Mouse (Mus musculus) c-Kit-positive CD71-positive TER-119-negative erythroid progenitor cells, embryonic 14.5 days (primary cell): ENCODE results near the gene Ube2t.

Experiments
- DNase-seq: peaks from one replicate; pipeline ENCODE4 v3.0.0-alpha.2; 2013; ENCODE audit warnings: low read depth

Ube2t gene

DNA sequence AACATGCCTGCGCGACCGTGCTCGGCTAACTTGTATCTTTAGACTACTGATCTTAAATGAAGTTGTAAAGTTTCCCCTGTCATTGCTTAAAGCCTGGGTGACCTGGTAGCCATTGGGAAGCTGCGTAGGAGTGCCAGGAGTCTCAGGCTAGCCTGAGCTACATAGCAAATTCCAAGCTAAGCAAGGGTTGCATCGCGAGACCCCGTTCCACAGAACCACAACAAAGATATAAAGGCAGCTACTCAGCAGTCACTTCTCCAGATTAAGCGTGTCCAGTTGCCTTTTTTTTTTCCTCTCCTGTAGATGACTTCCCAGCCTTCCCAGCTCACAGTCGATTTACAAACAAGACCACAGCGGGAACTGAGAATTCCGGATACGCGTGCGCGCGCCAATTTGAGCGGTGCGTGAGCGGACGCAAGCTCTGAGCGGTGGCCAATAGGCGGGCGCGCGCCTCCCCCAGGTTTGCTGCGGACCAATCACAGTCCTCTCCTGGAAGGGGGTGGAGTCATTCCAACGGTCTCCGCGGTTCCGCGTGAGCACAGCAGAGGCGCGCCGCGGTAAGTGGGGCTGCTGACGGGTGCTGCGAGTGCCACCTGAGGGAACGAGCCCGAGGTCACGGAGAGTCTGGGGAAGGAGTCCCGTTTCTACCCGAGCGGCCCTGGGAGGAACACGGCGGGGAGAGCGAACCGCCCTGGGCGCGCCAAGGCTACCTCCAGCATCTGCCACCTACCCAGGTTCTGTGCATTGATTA, at the start of gene Ube2t:
Gene Ube2t, plus strand, starts transcription at position 513 of the 751 bp plus-strand sequence.
- peak; percentile 89 for DNase-seq

DNA sequence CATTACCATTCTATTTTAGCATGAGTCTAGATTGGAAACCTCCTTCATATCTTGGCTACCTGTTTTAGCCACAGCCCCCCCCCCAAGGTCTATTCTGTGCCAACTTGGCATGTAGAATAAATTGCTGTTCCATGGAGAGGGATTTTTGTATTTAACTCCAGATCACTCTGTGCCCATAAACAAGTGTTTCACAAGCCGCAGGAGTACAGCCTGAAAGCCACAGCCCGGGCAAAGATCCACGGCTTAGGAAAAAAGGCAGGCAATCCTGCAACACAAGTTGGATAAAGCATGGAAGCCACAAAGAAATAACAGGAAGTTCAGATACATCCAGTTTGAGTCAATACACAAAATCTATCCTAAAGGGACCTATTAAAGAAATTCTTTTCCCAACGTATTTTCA, 48.8 kb upstream of the Ube2t start:
- DNase-seq = no peak

GRCm38 (mm10) chr1:134915421-134915820, 46.9 kb upstream of the Ube2t start:
- no peak for DNase-seq

- no peak for DNase-seq
Observed at GRCm38 (mm10) chr1:134919010-134919409, 43.4 kb upstream of the Ube2t start.

DNA sequence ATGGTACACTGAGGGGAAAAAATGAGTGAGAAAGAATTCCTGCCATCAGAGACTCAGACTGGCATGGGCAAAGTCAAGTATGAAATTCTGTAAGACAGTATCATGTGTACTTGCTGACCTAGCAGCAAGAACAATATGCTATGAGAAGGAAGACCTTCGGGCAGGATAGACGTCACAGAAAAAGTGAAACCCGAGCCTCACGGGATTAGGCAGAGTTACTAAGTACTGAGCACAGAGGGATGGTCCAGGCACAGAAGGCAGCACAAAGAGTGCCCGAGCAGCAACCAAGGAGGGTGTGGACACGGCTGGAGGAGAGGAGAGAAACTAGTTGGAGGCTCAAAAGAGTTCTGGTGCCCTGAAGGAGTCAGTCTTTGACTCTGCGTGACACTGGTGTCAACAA, 29.9 kb upstream of the Ube2t start:
- DNase-seq = no peak

DNA sequence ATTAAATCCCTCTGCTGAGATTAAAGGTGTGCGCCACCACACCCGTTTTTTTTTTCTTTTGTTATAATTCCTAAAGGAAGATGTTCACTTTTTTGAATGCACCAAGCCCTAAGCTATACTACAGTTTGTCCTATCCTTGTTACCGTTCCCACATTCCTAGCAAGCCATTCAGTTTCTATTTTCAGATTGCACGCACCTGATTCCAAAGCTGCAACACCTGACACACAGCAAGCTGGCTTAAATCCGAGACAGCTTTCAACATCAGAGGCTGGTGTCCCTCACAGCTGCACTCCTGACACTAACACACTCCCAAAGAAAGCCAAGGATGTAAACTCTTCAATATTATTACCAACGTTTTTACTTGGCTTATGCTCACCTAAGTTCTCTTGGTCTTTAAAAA, 26.0 kb upstream of the Ube2t start:
- no peak for DNase-seq

- no peak for DNase-seq
Observed at GRCm38 (mm10) chr1:134938233-134938632, 24.1 kb upstream of the Ube2t start.

GRCm38 (mm10) chr1:134940863-134941262, 21.5 kb upstream of the Ube2t start:
- no peak for DNase-seq

DNA sequence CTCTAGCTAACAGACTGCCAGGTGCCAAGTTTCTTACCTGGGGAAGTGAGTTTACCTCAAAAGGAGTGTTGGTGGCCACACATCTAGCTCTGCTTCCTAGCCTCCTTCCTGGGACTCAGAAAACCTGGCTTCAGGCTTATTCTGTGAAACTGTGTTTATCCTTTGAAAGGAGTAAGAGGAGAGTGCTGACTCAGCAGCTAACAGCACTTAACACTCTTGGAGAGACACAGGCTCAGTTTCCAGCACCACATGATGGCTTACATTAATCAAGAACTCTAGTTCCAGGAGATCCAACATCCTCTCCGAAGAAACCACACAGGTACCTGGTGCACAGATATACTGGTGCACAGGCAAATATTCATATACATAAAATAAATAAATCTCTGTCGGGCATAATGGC, 19.5 kb upstream of the Ube2t start:
- no peak for DNase-seq

- DNase-seq = no peak
Observed at GRCm38 (mm10) chr1:134947590-134947989, 14.8 kb upstream of the Ube2t start.

DNA sequence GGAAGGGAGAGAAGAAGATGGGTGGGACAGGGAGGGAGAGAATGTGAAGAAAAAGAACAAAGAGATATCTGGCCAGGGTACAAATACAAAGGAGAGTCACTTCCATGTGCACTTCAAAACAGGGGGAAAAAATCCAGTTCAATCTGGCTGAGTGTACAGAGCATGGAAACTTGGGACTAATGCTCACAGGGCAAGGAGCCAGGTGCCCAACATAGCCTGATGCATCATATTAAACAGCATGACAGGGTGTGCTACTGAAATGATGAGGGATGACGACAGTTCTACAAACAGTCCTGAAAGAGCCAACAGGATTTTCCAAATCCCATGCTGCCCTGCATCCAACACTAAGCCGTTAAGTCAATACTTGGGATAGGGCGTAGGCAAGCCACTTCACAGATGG, 12.4 kb upstream of the Ube2t start:
- no peak for DNase-seq

- no peak for DNase-seq
Observed at GRCm38 (mm10) chr1:134955050-134955636, 7.2 kb upstream of the Ube2t start.

- peak; percentile 89 for DNase-seq
Observed at GRCm38 (mm10) chr1:134955637-134956176, 6.7 kb upstream of the Ube2t start, which contains the start of gene Ppp1r12b. Gene Ppp1r12b (minus strand): TSS chr1:134955942.

DNA sequence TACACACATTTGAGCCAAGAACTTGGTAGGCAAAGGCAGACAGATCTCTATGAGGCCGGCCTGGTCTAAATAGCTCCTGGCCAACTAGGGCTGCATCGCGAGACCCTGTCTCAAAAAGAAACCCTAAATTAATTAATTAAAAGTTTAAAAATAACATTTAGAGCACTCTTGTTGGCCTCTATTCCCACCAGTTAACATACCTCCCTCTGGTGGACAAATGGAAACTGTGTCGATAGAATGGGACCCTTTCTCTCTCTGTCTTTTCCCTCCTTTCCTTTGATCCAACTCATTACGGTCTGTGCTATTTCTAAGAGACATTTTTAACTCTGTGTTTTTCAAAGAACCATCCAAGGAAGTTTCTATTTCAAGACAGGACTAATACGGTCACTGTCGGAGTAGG, 1.7 kb upstream of the Ube2t start:
- peak; percentile 28 for DNase-seq

- DNase-seq = peak; percentile 33
Observed at GRCm38 (mm10) chr1:134962821-134963220, 456 bp downstream of the Ube2t start.

- DNase-seq = no peak
Observed at GRCm38 (mm10) chr1:134965430-134965829, 3.1 kb downstream of the Ube2t start.

DNA sequence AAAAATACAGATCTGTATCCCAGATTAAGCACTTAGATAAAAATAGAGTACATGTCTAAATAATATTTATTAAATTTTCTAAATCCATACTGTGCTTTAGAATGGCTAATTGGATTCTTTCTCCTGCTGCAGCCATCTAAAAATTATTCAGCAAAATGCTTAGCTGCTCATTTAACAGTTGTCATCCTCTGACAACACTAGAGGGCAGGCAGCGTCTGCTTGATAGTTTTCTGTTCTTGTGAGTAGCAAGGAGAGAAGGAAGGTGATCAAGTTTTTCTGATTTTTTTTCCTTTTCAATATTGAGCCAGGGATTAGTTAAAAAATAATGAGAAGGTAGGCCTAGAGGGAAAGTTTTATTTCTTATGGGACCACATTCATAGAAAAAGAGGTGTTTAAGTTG, 10.6 kb downstream of the Ube2t start:
- no peak for DNase-seq

DNA sequence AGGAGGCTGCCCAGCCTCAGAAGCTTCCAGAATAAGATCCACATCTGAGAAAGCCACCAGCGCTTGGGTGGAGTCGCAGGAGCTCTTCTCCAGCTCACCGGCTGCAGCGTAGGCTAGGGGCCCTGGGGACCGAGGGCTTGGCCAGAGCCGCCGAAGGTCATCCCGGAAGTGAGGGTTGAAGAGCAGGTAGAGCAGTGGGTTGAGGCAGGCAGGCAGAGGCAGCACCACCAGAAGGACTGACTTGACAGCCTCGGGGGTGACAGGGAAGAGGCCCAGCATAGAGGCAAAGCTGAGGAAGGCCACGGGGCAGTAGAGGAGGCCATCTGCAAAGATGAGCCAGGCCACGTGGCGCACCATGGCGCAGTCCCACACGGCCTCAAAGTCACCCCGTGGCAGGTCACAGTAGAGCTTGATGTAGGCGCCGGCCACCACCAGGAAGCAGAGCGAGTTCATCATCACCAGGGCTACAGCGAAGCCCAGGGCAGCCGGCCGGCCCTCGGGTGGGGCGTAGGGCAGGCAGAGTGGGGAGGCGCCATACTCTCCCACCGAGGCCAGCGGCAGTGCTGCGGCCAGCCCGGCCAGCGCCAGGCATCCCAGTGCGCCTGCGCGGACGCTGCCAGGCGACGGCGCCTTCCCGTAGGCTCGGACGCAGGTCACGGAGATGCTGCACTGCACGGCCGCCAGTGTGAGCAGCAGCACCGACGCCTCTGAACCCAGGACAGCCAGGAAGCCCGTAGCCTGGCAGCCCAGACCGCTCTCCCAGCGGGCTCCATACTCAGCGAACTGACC, 25.0 kb downstream of the Ube2t start:
- no peak for DNase-seq

DNA sequence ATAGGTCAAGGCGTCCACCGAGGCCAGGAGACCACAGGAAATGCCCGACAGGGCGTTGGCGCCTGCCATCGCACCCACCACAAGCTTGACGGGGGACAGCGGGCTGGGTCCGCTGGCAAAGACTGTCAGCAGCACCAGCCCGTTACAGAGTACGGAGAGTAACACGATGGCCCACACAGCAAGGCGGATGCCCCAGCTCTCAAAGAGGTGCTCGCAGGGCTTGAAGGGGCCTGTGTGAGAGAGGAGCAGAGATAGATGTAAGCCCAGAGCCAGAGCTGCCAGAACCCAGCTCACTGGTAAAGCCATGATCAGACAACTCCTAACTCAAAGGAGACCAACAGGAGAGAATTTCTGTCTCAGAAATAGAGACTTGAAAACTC, 25.6 kb downstream of the Ube2t start:
- no peak for DNase-seq

DNA sequence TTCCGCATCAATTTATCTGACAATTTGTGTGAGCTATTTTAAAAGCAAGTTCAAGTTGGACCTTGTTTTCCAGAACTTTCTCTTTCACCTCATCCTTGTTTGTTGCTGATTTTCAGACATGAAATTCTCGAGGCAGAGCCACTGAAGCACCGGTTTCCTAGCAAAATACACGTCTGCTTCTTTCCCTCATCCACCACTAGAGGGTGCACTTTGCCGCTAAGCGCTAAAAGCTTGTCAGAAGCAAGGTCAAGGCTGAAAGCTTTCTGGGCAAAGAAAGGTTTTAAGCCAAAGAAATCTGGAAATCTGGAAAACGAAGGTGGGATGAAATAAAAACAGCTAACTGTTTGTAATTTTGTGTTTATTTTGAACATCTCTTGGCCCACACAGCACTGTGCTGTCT, 27.0 kb downstream of the Ube2t start:
- DNase-seq = peak; percentile 58

DNA sequence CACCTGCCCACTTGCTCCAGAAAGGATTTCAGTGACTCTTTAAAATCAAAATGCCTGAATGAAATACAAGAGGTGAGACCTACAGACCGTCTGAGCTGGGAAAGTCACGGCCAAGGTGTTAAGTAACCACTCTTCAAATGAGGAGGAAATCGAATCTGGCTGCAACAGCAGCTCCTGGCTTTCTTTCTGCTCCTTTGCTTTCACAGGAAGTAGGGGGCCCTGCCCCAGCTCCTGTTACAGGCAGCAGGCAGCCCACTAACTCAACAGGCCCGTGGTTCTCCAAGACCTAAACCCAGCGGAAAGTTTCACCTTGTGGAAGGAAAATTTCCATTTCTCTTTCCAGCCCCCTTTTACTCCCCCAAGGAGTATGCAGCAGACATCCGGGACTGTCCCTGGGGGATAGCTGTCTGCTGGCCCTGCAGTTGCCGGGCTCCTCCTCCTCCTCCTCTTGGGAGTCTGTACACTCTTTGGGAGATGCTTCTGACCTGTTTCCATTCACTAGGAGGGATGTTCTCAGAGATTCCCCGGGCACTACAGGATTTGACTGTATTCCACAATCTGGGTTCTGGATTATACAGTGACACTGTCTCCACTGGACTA, 29.8 kb downstream of the Ube2t start:
- DNase-seq = no peak

DNA sequence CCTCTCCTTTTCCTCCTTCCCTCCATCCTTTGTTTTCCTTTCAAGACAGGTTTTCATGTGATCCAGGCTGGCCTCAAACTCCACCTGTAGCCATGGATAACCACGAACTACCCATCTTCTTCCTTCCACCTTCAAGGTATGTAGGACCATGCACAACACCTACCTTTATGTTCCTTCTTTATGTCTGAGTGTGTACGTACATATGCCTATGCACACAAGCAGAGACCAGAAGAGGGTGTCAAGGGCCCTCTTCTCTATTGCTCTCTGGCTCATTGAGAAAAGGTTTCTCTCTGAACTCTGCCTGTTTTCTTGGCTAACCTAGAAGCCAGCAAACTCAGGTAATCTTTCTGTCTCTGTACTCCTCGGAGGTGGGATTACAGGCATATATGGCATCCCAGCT, 32.4 kb downstream of the Ube2t start:
- DNase-seq = no peak
